Mouse (Mus musculus) embryonic facial prominence, embryonic 14.5 days (tissue): ENCODE measurements around the gene Pde9a. TPM values are rescaled to one million over a fixed set of nuclear protein-coding genes. Genes with fewer than 3 reads are reported as not detected.
"Not testable (repeated sequence)": the region's sequence is repeated elsewhere in the genome, so short reads cannot be mapped to it uniquely, and the experiment has no call there.

Experiments
- ATAC-seq: fragments of 200-750 bp; cut with Nextera tagmentation; 2 replicates; pipeline ENCODE4 v1.8.0; 2017; ENCODE audit warnings: low read depth, moderate number of reproducible peaks, moderate TSS enrichment
- DNase-seq: peaks from one replicate; pipeline ENCODE4 v3.0.0-alpha.2; 2015; ENCODE audit warnings: low spot score
- H3K27ac ChIP-seq: fragments of 300-500 bp; sonication (generic); replicated peaks from 2 replicates; pipeline ENCODE4 v1.5.1; 2014; ENCODE audit warnings: low read depth, mild to moderate bottlenecking, low read length, moderate library complexity
- H3K27me3 ChIP-seq: fragments of 300-500 bp; sonication (generic); replicated peaks from 2 replicates; pipeline ENCODE4 v1.6.1; 2014; ENCODE audit warnings: low read length; ENCODE audit not compliant: control insufficient read depth, insufficient read depth
- H3K36me3 ChIP-seq: fragments of 300-500 bp; sonication (generic); 2 replicates; pipeline ENCODE4 v1.6.1; 2014; ENCODE audit warnings: low read length, mixed read lengths; ENCODE audit not compliant: control insufficient read depth, insufficient read depth
- H3K4me1 ChIP-seq: fragments of 300-500 bp; sonication (generic); 2 replicates; pipeline ENCODE4 v1.6.1; 2014; ENCODE audit warnings: antibody characterized with exemption, low read length; ENCODE audit not compliant: control insufficient read depth, insufficient read depth
- H3K4me2 ChIP-seq: fragments of 300-500 bp; sonication (generic); 2 replicates; pipeline ENCODE4 v1.6.1; 2014; ENCODE audit warnings: low read depth, mild to moderate bottlenecking, low read length, moderate library complexity, mixed read lengths
- H3K4me3 ChIP-seq: fragments of 300-500 bp; sonication (generic); 2 replicates; pipeline ENCODE4 v1.5.1; 2014; ENCODE audit warnings: low read depth, mild to moderate bottlenecking, low read length
- H3K9ac ChIP-seq: fragments of 300-500 bp; sonication (generic); 2 replicates; pipeline ENCODE4 v1.6.1; 2014; ENCODE audit warnings: low read depth, mild to moderate bottlenecking, low read length, moderate library complexity, mixed read lengths
- H3K9me3 ChIP-seq: fragments of 300-500 bp; sonication (generic); 2 replicates; pipeline ENCODE4 v1.6.1; 2016; ENCODE audit warnings: low read length; ENCODE audit not compliant: control insufficient read depth
- WGBS: fragments of 180-500 bp; shearing (Covaris S2); extraction: QIAGEN DNeasy Blood & Tissue Kit; methylation state at CpG from one replicate; pipeline ENCODE4 v1.1.7; 2014; 5-methylcytosine and 5-hydroxymethylcytosine counted together
- polyA plus RNA-seq: library from polyadenylated mRNA; unstranded; fragments of >200 nt; fragmentation: Nextera tagmentation; extraction: Ambion mirVana; gene quantifications from 2 replicates; pipeline ENCODE4 v1.2.1, GENCODE M21; 2014

The Pde9a gene
- polyA plus RNA-seq, 1 experiment from 2014 or later: 14.5 TPM

- Histone ChIP-seq H3K9me3 (no peaks in the 10 kb centered on the region), H3K9ac (no peak overlapping the region), H3K27ac (no peak overlapping the region), H3K4me2 (no peak overlapping the region), H3K4me1 (peaks cover 7% of the 10 kb centered on the region), H3K4me3 (no peak overlapping the region), H3K36me3 (no peaks in the 10 kb centered on the region), H3K27me3 (no peaks in the 10 kb centered on the region)
- WGBS: 81% methylated on average over 2 of the region's 2 CpGs
- DNase-seq (no peak), ATAC-seq (no peak)
Observed at GRCm38 (mm10) chr17:31353255-31353654, 32.8 kb upstream of the Pde9a start.

- H3K4me3 ChIP-seq, H3K36me3 ChIP-seq, ATAC-seq, H3K4me2 ChIP-seq, H3K4me1 ChIP-seq, H3K27ac ChIP-seq, DNase-seq, H3K9me3 ChIP-seq, H3K27me3 ChIP-seq, H3K9ac ChIP-seq: not testable (repeated sequence)
- WGBS: 77% methylated on average over 3 of the region's 3 CpGs
Observed at GRCm38 (mm10) chr17:31354684-31355083, 31.3 kb upstream of the Pde9a start.

- Histone ChIP-seq H3K4me3 (no peak overlapping the region), H3K36me3 (no peaks in the 10 kb centered on the region), H3K4me2 (0 out of 2 replicates have a peak overlapping the region, but pooled peaks have one; percentile 4), H3K9me3 (no peaks in the 10 kb centered on the region), H3K4me1 (peaks cover 7% of the 10 kb centered on the region), H3K27ac (no peak overlapping the region; the same call in 1 of the 2 replicates), H3K27me3 (no peaks in the 10 kb centered on the region), H3K9ac (no peak overlapping the region; the same call in 1 of the 2 replicates)
- DNase-seq: peak; percentile 36
- WGBS: 28% methylated on average over 8 of the region's 8 CpGs
- peak; percentile 55; the same call in 1 of the 2 replicates for ATAC-seq
Observed at GRCm38 (mm10) chr17:31355792-31356502, 30.1 kb upstream of the Pde9a start.

GRCm38 (mm10) chr17:31360582-31360981, 25.4 kb upstream of the Pde9a start:
- 86% methylated on average over 13 of the region's 13 CpGs for WGBS
- Histone ChIP-seq H3K9ac (no peak overlapping the region), H3K36me3 (no peaks in the 10 kb centered on the region), H3K4me3 (no peak overlapping the region), H3K9me3 (no peaks in the 10 kb centered on the region), H3K27me3 (no peaks in the 10 kb centered on the region), H3K4me1 (peaks cover 7% of the 10 kb centered on the region), H3K4me2 (no peak overlapping the region), H3K27ac (no peak overlapping the region)
- no peak for ATAC-seq
- DNase-seq: no peak

GRCm38 (mm10) chr17:31365586-31366166, 20.3 kb upstream of the Pde9a start:
- H3K9ac ChIP-seq: no peak overlapping the region
- no peak for DNase-seq
- H3K27ac ChIP-seq: no peak overlapping the region
- H3K9me3 ChIP-seq: no peaks in the 10 kb centered on the region
- ATAC-seq: no peak
- no peaks in the 10 kb centered on the region for H3K4me1 ChIP-seq
- H3K36me3 ChIP-seq: no peaks in the 10 kb centered on the region
- no peak overlapping the region for H3K4me3 ChIP-seq
- H3K27me3 ChIP-seq: no peaks in the 10 kb centered on the region
- 88% methylated on average over 5 of the region's 5 CpGs for WGBS
- no peak overlapping the region for H3K4me2 ChIP-seq

- no peaks in the 10 kb centered on the region for H3K9me3 ChIP-seq
- DNase-seq (no peak), ATAC-seq (no peak)
- no peak overlapping the region for H3K9ac ChIP-seq
- no peak overlapping the region for H3K4me3 ChIP-seq
- H3K27ac ChIP-seq: no peak overlapping the region
- H3K36me3 ChIP-seq: no peaks in the 10 kb centered on the region
- H3K27me3 ChIP-seq: no peaks in the 10 kb centered on the region
- WGBS: 72% methylated on average over 2 of the region's 2 CpGs
- H3K4me2 ChIP-seq: no peak overlapping the region
- H3K4me1 ChIP-seq: no peaks in the 10 kb centered on the region
Observed at GRCm38 (mm10) chr17:31370221-31370620, 15.8 kb upstream of the Pde9a start.

- DNase-seq: no peak
- H3K36me3 ChIP-seq: no peaks in the 10 kb centered on the region
- ATAC-seq: no peak
- no peaks in the 10 kb centered on the region for H3K4me1 ChIP-seq
- no peaks in the 10 kb centered on the region for H3K27me3 ChIP-seq
- H3K9me3 ChIP-seq: no peaks in the 10 kb centered on the region
- no peak overlapping the region for H3K4me2 ChIP-seq
- no peak overlapping the region for H3K27ac ChIP-seq
- H3K4me3 ChIP-seq: no peak overlapping the region
- no peak overlapping the region for H3K9ac ChIP-seq
Observed at GRCm38 (mm10) chr17:31370931-31371330, 15.1 kb upstream of the Pde9a start.

- no peak overlapping the region for H3K9ac ChIP-seq
- peak overlapping the region; percentile 21; the same call in 1 of the 2 replicates for H3K4me2 ChIP-seq
- DNase-seq (peak; percentile 84), ATAC-seq (peak; percentile 71; the same call in 1 of the 2 replicates)
- H3K27ac ChIP-seq: no peak overlapping the region
- 19% methylated on average over 7 of the region's 7 CpGs for WGBS
- no peaks in the 10 kb centered on the region for H3K9me3 ChIP-seq
- H3K4me1 ChIP-seq: no peaks in the 10 kb centered on the region
- H3K4me3 ChIP-seq: no peak overlapping the region
- no peaks in the 10 kb centered on the region for H3K27me3 ChIP-seq
- no peaks in the 10 kb centered on the region for H3K36me3 ChIP-seq
Observed at GRCm38 (mm10) chr17:31377961-31378360, 8.0 kb upstream of the Pde9a start.

- no peaks in the 10 kb centered on the region for H3K27me3 ChIP-seq
- DNase-seq: peak; percentile 34
- peak; percentile 70; the same call in 1 of the 2 replicates for ATAC-seq
- H3K9ac ChIP-seq: no peak overlapping the region
- H3K36me3 ChIP-seq: no peaks in the 10 kb centered on the region
- WGBS: 66% methylated on average over 10 of the region's 10 CpGs
- H3K4me3 ChIP-seq: no peak overlapping the region
- H3K27ac ChIP-seq: no peak overlapping the region
- no peaks in the 10 kb centered on the region for H3K9me3 ChIP-seq
- no peaks in the 10 kb centered on the region for H3K4me1 ChIP-seq
- peak overlapping the region; percentile 21; the same call in 1 of the 2 replicates for H3K4me2 ChIP-seq
Observed at GRCm38 (mm10) chr17:31378361-31378761, 7.6 kb upstream of the Pde9a start.
